Mouse (Mus musculus): Measurements from ENCODE around the gene Nlrp4e.

The Nlrp4e gene

GRCm38 (mm10) chr7:23300892-23301291 lies at the start of gene Nlrp4e:
Nlrp4e (plus strand) TSS chr7:23301192.
- WGBS, result 74% methylated on average over 3 of the region's 3 CpGs

GRCm38 (mm10) chr7:23251582-23251981 lies 49.4 kb upstream of the Nlrp4e start, which contains the start of gene Vmn1r166:
Vmn1r166 (minus strand) TSS chr7:23251682.
- WGBS, result no CpG with 5 or more reads among the region's 2 CpGs

- WGBS, result no CpG with 5 or more reads among the region's 2 CpGs
Measured at GRCm38 (mm10) chr7:23278800-23279199, 22.2 kb upstream of the Nlrp4e start, which contains the start of gene Gm6902. Gm6902 (minus strand) TSS chr7:23278900.

- 90% methylated on average over 13 of the region's 13 CpGs for WGBS
Measured at GRCm38 (mm10) chr7:23358311-23358710, 57.3 kb downstream of the Nlrp4e start.

- 72% methylated on average over 10 of the region's 10 CpGs for WGBS
Measured at GRCm38 (mm10) chr7:23385589-23385988, 84.6 kb downstream of the Nlrp4e start, which contains the start of gene Nlrp5. Nlrp5 (plus strand) TSS chr7:23385889.
